Mouse (Mus musculus): ENCODE results near the gene Pdcd1.

DNA sequence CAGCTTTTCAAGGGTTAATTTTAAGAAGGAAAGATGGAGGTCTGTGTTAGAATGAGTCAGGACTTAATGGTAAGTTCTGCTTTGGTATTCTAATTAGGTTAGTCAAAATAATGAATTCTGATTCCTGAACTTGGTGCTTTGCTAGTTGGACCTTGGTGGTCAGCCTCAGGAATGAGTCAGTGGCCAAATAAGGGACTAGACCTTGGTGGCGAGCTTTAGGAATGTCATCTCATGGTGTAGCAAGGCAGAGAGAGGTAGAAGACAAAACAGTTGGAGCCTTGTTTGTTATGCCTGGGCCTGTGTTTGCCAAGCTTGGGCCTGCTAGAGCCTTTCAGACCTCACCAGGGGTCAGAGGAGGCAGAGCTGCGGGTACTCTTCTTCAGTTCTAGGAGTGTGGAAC is 23.6 kb downstream of the Pdcd1 start:
- TF ChIP-seq CTCF (conservative IDR thresholded peaks at IDR 0.05; ENCODE audit: low read length) (no peak), NANOG (IDR thresholded peaks at IDR 0.05; ENCODE audit: borderline replicate concordance, low read length) (no peak), POU5F1 (IDR thresholded peaks at IDR 0.05; ENCODE audit: borderline replicate concordance, low read length) (no peak)

Measured in E14TG2a.4 (cell line).